Mouse (Mus musculus) lung, postnatal 0 days (tissue): ENCODE data around the gene Tmem178b.

Experiments used
- CTCF ChIP-seq: IDR thresholded peaks from 2 replicates; pipeline ENCODE4 v1.5.1; 2016; ENCODE audit warnings: antibody characterized with exemption, mild to moderate bottlenecking
- EP300 ChIP-seq: IDR thresholded peaks from 2 replicates; pipeline ENCODE4 v1.6.1; 2016; ENCODE audit warnings: antibody characterized with exemption, mild to moderate bottlenecking, control low read depth

DNA sequence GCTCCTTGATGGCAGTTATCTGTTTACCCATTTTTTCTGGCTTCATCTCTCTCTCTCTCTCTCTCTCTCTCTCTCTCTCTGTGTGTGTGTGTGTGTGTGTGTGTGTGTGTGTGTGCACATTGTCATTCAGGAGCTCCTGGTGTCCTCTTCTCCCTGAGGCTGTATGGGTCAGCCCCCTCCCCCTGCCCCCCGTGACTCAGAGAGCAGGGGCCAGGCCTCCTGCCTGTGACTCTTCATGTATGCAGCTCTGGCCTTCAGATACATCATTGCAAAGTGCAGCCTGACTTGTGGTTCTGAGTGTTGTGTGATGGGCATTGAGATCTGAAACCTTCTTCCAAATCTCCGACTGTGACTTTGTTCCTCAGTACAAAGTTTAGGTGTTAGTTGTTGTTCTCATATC lies 237.7 kb downstream of the Tmem178b start:
- TF ChIP-seq CTCF: no peak
- TF ChIP-seq EP300: no peak
